Mouse (Mus musculus) olfactory bulb, adult 2 months (tissue): Measurements from ENCODE around the gene Cnr1. TPM values are rescaled to one million over a fixed set of nuclear protein-coding genes. Genes with fewer than 3 reads are reported as not detected.

Experiments used
- H3K27ac ChIP-seq: fragments of 200-500 bp; 2 replicates; pipeline ENCODE4 v1.5.1; 2012; ENCODE audit warnings: low read depth, low read length; ENCODE audit not compliant: insufficient read depth
- H3K4me1 ChIP-seq: fragments of 200-500 bp; 2 replicates; pipeline ENCODE4 v1.6.1; 2012; ENCODE audit warnings: low read length; ENCODE audit not compliant: control insufficient read depth, insufficient read depth
- H3K4me3 ChIP-seq: fragments of 200-500 bp; 2 replicates; pipeline ENCODE4 v1.5.1; 2012; ENCODE audit warnings: mild to moderate bottlenecking, low read depth, low read length, moderate library complexity; ENCODE audit not compliant: insufficient read depth
- CTCF ChIP-seq: fragments of 200-500 bp; IDR thresholded peaks from 2 replicates; pipeline ENCODE4 v1.5.1; 2012; ENCODE audit warnings: low read depth, mild to moderate bottlenecking, low read length, moderate library complexity; ENCODE audit not compliant: insufficient read depth
- POLR2A ChIP-seq: fragments of 200-500 bp; IDR thresholded peaks from 2 replicates; pipeline ENCODE4 v1.6.1; 2012; ENCODE audit warnings: mild to moderate bottlenecking, low read depth, low read length, moderate library complexity; ENCODE audit not compliant: insufficient read depth
- WGBS: fragments of 180-500 bp; shearing (Covaris S2); methylation state at CpG from one replicate; pipeline ENCODE4 v1.1.7; 2018; 5-methylcytosine and 5-hydroxymethylcytosine counted together
- polyA plus RNA-seq: library from polyadenylated mRNA; stranded (reverse); fragments of >200 nt; gene quantifications from 2 replicates; pipeline ENCODE4 v1.2.4, GENCODE M21; 2012; ENCODE audit warnings: low replicate concordance; ENCODE audit not compliant: missing spikeins, insufficient read depth, insufficient read length

The Cnr1 gene
- polyA plus RNA-seq, 1 experiment, result not detected

GRCm38 (mm10) chr4:33903812-33904340 is 20.5 kb upstream of the Cnr1 start:
- Histone ChIP-seq H3K4me3 (no peak overlapping the region), H3K27ac (no peak overlapping the region), H3K4me1 (no peaks in the 10 kb centered on the region)
- 79% methylated on average over 1 of the region's 1 CpGs for WGBS
- TF ChIP-seq CTCF (no peak), POLR2A (no peak)

DNA sequence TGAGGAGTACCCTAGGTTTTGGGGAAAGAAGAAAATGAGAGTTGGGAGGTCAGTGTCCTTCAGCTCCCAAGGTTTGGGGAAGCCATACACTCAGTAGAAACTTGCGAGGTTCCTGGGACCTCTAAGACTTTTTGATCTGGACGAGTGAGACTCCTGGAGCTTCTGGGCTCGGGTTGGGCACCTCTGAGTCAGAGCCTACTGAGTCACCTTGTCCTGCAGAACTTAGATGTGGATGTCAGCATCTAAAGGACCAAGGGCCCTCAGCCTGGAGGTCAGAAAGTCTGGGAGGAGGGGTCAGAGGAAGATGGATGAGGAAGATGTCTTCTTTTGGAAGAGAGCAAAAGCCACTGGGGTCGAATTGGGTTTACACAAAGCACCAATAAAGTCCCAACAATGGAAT is 19.6 kb upstream of the Cnr1 start:
- Histone ChIP-seq H3K27ac (no peak overlapping the region), H3K4me1 (no peaks in the 10 kb centered on the region), H3K4me3 (no peak overlapping the region)
- TF ChIP-seq POLR2A (no peak), CTCF (no peak)
- 89% methylated on average over 4 of the region's 4 CpGs for WGBS

DNA sequence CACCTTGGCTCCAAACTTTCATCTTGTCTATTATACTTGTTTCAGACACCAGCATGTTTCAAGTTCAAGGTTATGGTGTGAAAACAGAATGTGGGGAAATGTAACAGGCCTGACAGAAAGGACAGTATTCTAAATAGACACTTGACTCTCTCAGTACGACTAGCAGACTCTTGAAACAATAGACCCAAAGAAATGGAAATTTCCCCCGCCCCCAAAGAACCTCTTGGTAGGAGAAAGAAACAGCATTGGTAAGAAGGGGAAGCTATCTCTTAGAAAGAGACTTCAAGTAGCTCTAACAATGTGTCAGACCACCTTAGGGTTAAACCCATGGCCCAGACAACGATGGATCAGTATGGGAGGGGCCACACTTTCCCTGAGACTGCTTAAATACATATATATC is 15.6 kb upstream of the Cnr1 start:
- no peak overlapping the region for H3K27ac ChIP-seq
- 57% methylated on average over 3 of the region's 3 CpGs for WGBS
- no peaks in the 10 kb centered on the region for H3K4me1 ChIP-seq
- TF ChIP-seq CTCF (no peak), POLR2A (no peak)
- no peak overlapping the region for H3K4me3 ChIP-seq

DNA sequence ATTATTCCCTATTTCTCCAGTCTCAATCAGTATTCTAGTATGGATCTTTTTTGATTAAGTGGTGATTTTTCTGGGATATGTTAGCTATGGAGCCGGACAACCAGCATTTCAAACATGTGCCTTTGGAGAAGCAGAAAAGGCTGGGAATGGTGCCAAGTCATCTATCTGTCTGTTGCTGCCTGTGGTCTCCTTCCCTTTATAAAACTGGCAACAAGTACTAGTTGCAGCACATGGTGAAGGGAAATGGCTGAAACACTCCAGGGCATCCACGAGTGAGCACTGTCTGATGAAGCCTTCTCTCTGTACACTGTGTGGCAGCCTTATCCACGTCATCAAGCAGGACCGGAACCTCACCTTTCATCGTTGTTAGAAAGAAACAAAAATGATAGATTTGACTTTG is 8.7 kb upstream of the Cnr1 start:
- Histone ChIP-seq H3K4me3 (no peak overlapping the region), H3K27ac (no peak overlapping the region), H3K4me1 (peaks cover 1% of the 10 kb centered on the region; the same call in 1 of the 2 replicates)
- 63% methylated on average over 5 of the region's 5 CpGs for WGBS
- no peak for TF ChIP-seq POLR2A
- no peak for TF ChIP-seq CTCF

DNA sequence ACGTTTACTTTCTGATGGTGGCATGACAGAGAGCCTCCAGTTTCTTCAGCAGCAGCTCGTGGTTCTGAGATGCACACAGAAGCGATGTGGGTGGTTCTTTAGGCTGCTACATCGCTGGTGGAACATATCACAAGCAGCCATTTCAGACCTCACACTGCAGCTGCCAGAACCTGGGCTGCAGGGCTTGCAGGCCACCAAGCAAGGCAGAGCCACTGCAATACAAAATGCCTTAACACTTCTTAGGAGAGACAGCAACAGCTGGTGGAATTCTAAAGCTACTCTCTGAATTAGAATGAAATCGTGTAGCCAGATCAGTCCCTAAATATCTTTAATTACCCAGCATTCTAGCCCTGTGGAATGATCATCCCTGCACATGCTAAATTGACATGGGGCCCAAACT is 3.6 kb upstream of the Cnr1 start:
- Histone ChIP-seq H3K27ac (no peak overlapping the region), H3K4me3 (no peak overlapping the region), H3K4me1 (peaks cover 11% of the 10 kb centered on the region)
- WGBS, result 26% methylated on average over 5 of the region's 5 CpGs
- TF ChIP-seq POLR2A, result no peak
- TF ChIP-seq CTCF, result no peak

- WGBS, result 31% methylated on average over 19 of the region's 19 CpGs
- H3K4me1 ChIP-seq, result peaks cover 11% of the 10 kb centered on the region
- TF ChIP-seq POLR2A, result no peak
- TF ChIP-seq CTCF, result no peak
Observed at GRCm38 (mm10) chr4:33923151-33923760, 1.1 kb upstream of the Cnr1 start.

DNA sequence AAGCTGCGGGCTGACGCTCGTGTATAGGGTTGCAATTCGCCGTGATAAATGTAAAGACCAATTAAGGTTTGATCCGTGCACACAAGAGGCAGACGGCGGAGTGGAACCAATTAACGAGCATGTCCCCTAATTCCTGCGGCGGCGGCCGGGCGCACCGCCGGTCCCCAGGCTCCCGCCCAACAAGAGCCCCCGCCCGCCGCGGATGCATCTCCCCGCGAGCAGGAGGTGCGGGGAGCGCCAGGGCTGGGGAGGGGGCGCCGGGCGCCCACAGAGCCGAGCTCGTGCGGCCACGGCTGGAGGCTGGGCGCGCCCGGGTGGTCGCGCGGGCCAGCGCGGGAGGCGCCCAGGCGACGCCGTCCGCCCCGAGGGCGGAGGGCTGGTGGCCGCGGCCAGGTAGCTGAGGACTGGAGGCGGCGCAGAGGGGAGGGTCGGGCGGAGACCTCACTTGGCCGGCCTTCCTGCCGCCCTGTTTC is 596 bp upstream of the Cnr1 start:
- WGBS, result 2% methylated on average over 55 of the region's 55 CpGs
- peaks cover 11% of the 10 kb centered on the region for H3K4me1 ChIP-seq
- TF ChIP-seq POLR2A (no peak), CTCF (no peak)
- peak overlapping the region; percentile 66 for H3K4me3 ChIP-seq
- no peak overlapping the region for H3K27ac ChIP-seq

More at GRCm38 (mm10) chr4:33923151-33923760, 1.1 kb upstream of the Cnr1 start:
- Histone ChIP-seq H3K4me3 (peak overlapping the region; percentile 66), H3K27ac (no peak overlapping the region)

DNA sequence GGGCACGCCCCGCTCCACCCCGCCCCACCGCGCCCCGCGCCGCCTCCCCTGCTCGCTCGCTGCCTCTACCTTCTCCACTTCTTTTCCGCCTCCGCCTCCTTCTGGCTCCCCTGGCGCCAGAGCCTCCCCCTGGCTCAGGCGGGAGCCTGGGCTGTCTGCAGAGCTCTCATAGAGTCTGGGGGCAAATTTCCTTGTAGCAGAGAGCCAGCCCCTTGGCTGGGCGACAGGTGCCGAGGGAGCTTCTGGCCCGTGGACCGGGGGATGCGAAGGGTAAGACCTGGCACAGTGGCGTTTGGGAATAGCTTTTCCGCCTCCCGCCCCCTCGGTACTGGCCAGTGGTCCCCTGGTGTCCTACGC is 474 bp downstream of the Cnr1 start:
- peak overlapping the region; percentile 66 for H3K4me3 ChIP-seq
- WGBS, result 1% methylated on average over 23 of the region's 24 CpGs
- TF ChIP-seq CTCF (no peak), POLR2A (no peak)
- H3K4me1 ChIP-seq, result peaks cover 11% of the 10 kb centered on the region
- H3K27ac ChIP-seq, result no peak overlapping the region

GRCm38 (mm10) chr4:33925489-33925888 is 1.1 kb downstream of the Cnr1 start:
- TF ChIP-seq CTCF, result no peak
- no peak for TF ChIP-seq POLR2A
- WGBS, result 67% methylated on average over 4 of the region's 4 CpGs
- Histone ChIP-seq H3K4me1 (peaks cover 11% of the 10 kb centered on the region), H3K27ac (no peak overlapping the region), H3K4me3 (no peak overlapping the region)
